Mouse (Mus musculus): ENCODE measurements around the gene Grik3.

GRCm38 (mm10) chr4:125658376-125658775, 167.9 kb downstream of the Grik3 start:
- no peak for TF ChIP-seq CTCF (IDR thresholded peaks at IDR 0.05; ENCODE audit: low read depth)
- TF ChIP-seq EP300 (optimal IDR thresholded peaks at IDR 0.05) = no peak
